Mouse (Mus musculus) Muller cell, postnatal 12 days (primary cell): ENCODE measurements around the gene Wdr34.

ENCODE experiments used
- DNase-seq: peaks from one replicate; pipeline ENCODE4 v3.0.0-alpha.2; 2015; ENCODE audit errors: inconsistent ontology term

Wdr34 gene

GRCm38 (mm10) chr2:30048699-30049388 lies at the start of gene Wdr34:
Gene Wdr34, minus strand, starts transcription at chr2:30048881.
- DNase-seq: peak; percentile 99

- DNase-seq: peak; percentile 32
Measured at GRCm38 (mm10) chr2:30095882-30096527, 47.3 kb upstream of the Wdr34 start.

- peak; percentile 51 for DNase-seq
Measured at GRCm38 (mm10) chr2:30094208-30094588, 45.5 kb upstream of the Wdr34 start.

- peak; percentile 99 for DNase-seq
Measured at GRCm38 (mm10) chr2:30093471-30094207, 45.0 kb upstream of the Wdr34 start, which contains the start of gene Zdhhc12. Gene Zdhhc12, minus strand, starts transcription at chr2:30093648.

- no peak for DNase-seq
Measured at GRCm38 (mm10) chr2:30092280-30092918, 43.7 kb upstream of the Wdr34 start.

- DNase-seq: no peak
Measured at GRCm38 (mm10) chr2:30091521-30091920, 42.8 kb upstream of the Wdr34 start.

GRCm38 (mm10) chr2:30087310-30087709 lies 38.6 kb upstream of the Wdr34 start:
- DNase-seq: no peak

- DNase-seq: no peak
Measured at GRCm38 (mm10) chr2:30084632-30085031, 36.0 kb upstream of the Wdr34 start.

GRCm38 (mm10) chr2:30084113-30084512 lies 35.4 kb upstream of the Wdr34 start:
- no peak for DNase-seq

- no peak for DNase-seq
Measured at GRCm38 (mm10) chr2:30080181-30080800, 31.6 kb upstream of the Wdr34 start.

GRCm38 (mm10) chr2:30078760-30079159 lies 30.1 kb upstream of the Wdr34 start:
- DNase-seq: no peak

- peak; percentile 19 for DNase-seq
Measured at GRCm38 (mm10) chr2:30078349-30078712, 29.6 kb upstream of the Wdr34 start.

- peak; percentile 87 for DNase-seq
Measured at GRCm38 (mm10) chr2:30077502-30078348, 29.0 kb upstream of the Wdr34 start, which contains the start of gene Pkn3. Gene Pkn3, plus strand, starts transcription at chr2:30077684.

- no peak for DNase-seq
Measured at GRCm38 (mm10) chr2:30076959-30077358, 28.3 kb upstream of the Wdr34 start.

- no peak for DNase-seq
Measured at GRCm38 (mm10) chr2:30076439-30076838, 27.8 kb upstream of the Wdr34 start.

- DNase-seq: no peak
Measured at GRCm38 (mm10) chr2:30075625-30076024, 26.9 kb upstream of the Wdr34 start.

- DNase-seq: no peak
Measured at GRCm38 (mm10) chr2:30073285-30073684, 24.6 kb upstream of the Wdr34 start.

GRCm38 (mm10) chr2:30072875-30073274 lies 24.2 kb upstream of the Wdr34 start:
- DNase-seq: no peak

GRCm38 (mm10) chr2:30067962-30068361 lies 19.3 kb upstream of the Wdr34 start:
- no peak for DNase-seq

GRCm38 (mm10) chr2:30067031-30067888 lies 18.6 kb upstream of the Wdr34 start:
- DNase-seq: peak; percentile 50
